Mouse (Mus musculus): Measurements from ENCODE around the gene Zfp524. TPM values are rescaled to one million over a fixed set of nuclear protein-coding genes. Genes with fewer than 3 reads are reported as not detected.

The Zfp524 gene
- 15.7 TPM for polyA plus RNA-seq (2012; fragmentation: generic; extraction: Trizol)

GRCm38 (mm10) chr7:5014251-5015117, at the start of gene Zfp524, which contains the start of gene Fiz1:
Gene Zfp524, plus strand, starts transcription at chr7:5014415.
Gene Fiz1, minus strand, starts transcription at chr7:5014697.
- no peak for TF ChIP-seq MAX (IDR thresholded peaks at IDR 0.05; ENCODE audit: low read depth)
- peak; percentile 4 for TF ChIP-seq POLR2AphosphoS2 (IDR thresholded peaks at IDR 0.05; ENCODE audit: insufficient read length, low read depth)
- TF ChIP-seq POLR2A (IDR thresholded peaks at IDR 0.05; ENCODE audit: insufficient read length, low read depth): no peak
- peak within 1 kb of the TSS; percentile 95 for H3K4me2 ChIP-seq (ENCODE audit: low read depth)
- peak within 1 kb of the TSS; percentile 74 for H3K4me3 ChIP-seq
- no peaks in the 10 kb centered on the region for H3K27me3 ChIP-seq (ENCODE audit: control insufficient read depth, insufficient read depth, insufficient read length)
- peaks cover 6% of the 10 kb centered on the region for H3K36me3 ChIP-seq (ENCODE audit: control insufficient read depth, insufficient read depth)
- H3K79me2 ChIP-seq (ENCODE audit: control insufficient read depth, insufficient read depth): peaks cover 22% of the 10 kb centered on the region
- peak within 1 kb of the TSS; percentile 66 for H3ac ChIP-seq (ENCODE audit: control insufficient read depth, insufficient read length)

- H3K79me2 ChIP-seq (ENCODE audit: control insufficient read depth, insufficient read depth): no peaks in the 10 kb centered on the region
- H3K27me3 ChIP-seq (ENCODE audit: control insufficient read depth, insufficient read depth, insufficient read length): no peaks in the 10 kb centered on the region
- no peaks in the 10 kb centered on the region for H3K36me3 ChIP-seq (ENCODE audit: control insufficient read depth, insufficient read depth)
- peak overlapping the region; percentile 30 for H3K4me2 ChIP-seq (ENCODE audit: low read depth)
- TF ChIP-seq CEBPB (IDR thresholded peaks at IDR 0.05; ENCODE audit: insufficient read depth, poor library complexity, severe bottlenecking) (no peak), MYOG (IDR thresholded peaks at IDR 0.05; ENCODE audit: control insufficient read depth in 1 of 3, insufficient read depth in 1 of 3, insufficient read length in 2 of 3, low read depth in 2 of 3) (peak; percentile 62 to 86 (median 65)), REST (IDR thresholded peaks at IDR 0.05; ENCODE audit: insufficient read depth, insufficient read length) (no peak), SRF (IDR thresholded peaks at IDR 0.05; ENCODE audit: control insufficient read depth, insufficient read length, low read depth) (no peak), USF1 (IDR thresholded peaks at IDR 0.05; ENCODE audit: low read depth) (no peak), MYOD1 (IDR thresholded peaks at IDR 0.05; ENCODE audit: control insufficient read depth in 1 of 3, insufficient read length in 2 of 3, low read depth in 2 of 3) (peak; percentile 8 to 91 (median 88)), TCF12 (IDR thresholded peaks at IDR 0.05; ENCODE audit: insufficient read depth, poor library complexity, severe bottlenecking) (peak; percentile 89), TCF3 (IDR thresholded peaks at IDR 0.05; ENCODE audit: insufficient read length, low read depth) (peak; percentile 76)
- no peak overlapping the region for H3K4me3 ChIP-seq
- H3ac ChIP-seq (ENCODE audit: control insufficient read depth, insufficient read length): no peak overlapping the region
These were observed 49.2 kb upstream of the Zfp524 start for GRCm38 (mm10) chr7:4964988-4965387.

GRCm38 (mm10) chr7:4971068-4971467, 43.1 kb upstream of the Zfp524 start, which contains the start of gene Sbk3:
Gene Sbk3, minus strand, starts transcription at chr7:4971168.
- Histone ChIP-seq H3K4me3 (no peak within 1 kb of the TSS), H3K4me2 (ENCODE audit: low read depth) (no peak within 1 kb of the TSS), H3K79me2 (ENCODE audit: control insufficient read depth, insufficient read depth) (no peaks in the 10 kb centered on the region), H3K27me3 (ENCODE audit: control insufficient read depth, insufficient read depth, insufficient read length) (no peaks in the 10 kb centered on the region), H3ac (ENCODE audit: control insufficient read depth, insufficient read length) (no peak within 1 kb of the TSS), H3K36me3 (ENCODE audit: control insufficient read depth, insufficient read depth) (no peaks in the 10 kb centered on the region)
- no peak for TF ChIP-seq POLR2AphosphoS2 (IDR thresholded peaks at IDR 0.05; ENCODE audit: insufficient read length, low read depth)
- no peak for TF ChIP-seq USF1 (IDR thresholded peaks at IDR 0.05; ENCODE audit: low read depth)
- TF ChIP-seq POLR2A (IDR thresholded peaks at IDR 0.05; ENCODE audit: insufficient read length, low read depth): no peak
- no peak for TF ChIP-seq CEBPB (IDR thresholded peaks at IDR 0.05; ENCODE audit: insufficient read depth, poor library complexity, severe bottlenecking)
- no peak for TF ChIP-seq E2F4 (IDR thresholded peaks at IDR 0.05; ENCODE audit: insufficient read depth)
- no peak for TF ChIP-seq MAX (IDR thresholded peaks at IDR 0.05; ENCODE audit: low read depth)
- no peak for TF ChIP-seq TCF12 (IDR thresholded peaks at IDR 0.05; ENCODE audit: insufficient read depth, poor library complexity, severe bottlenecking)
- TF ChIP-seq MYOG (IDR thresholded peaks at IDR 0.05; ENCODE audit: control insufficient read depth in 1 of 3, insufficient read depth in 1 of 3, insufficient read length in 2 of 3, low read depth in 2 of 3): no peak

GRCm38 (mm10) chr7:4971710-4972109, 42.5 kb upstream of the Zfp524 start:
- no peaks in the 10 kb centered on the region for H3K27me3 ChIP-seq (ENCODE audit: control insufficient read depth, insufficient read depth, insufficient read length)
- H3K79me2 ChIP-seq (ENCODE audit: control insufficient read depth, insufficient read depth): no peaks in the 10 kb centered on the region
- H3ac ChIP-seq (ENCODE audit: control insufficient read depth, insufficient read length): no peak overlapping the region
- TF ChIP-seq MAX (IDR thresholded peaks at IDR 0.05; ENCODE audit: low read depth) (no peak), E2F4 (IDR thresholded peaks at IDR 0.05; ENCODE audit: insufficient read depth) (no peak), POLR2AphosphoS2 (IDR thresholded peaks at IDR 0.05; ENCODE audit: insufficient read length, low read depth) (no peak), MYOD1 (IDR thresholded peaks at IDR 0.05; ENCODE audit: control insufficient read depth in 1 of 3, insufficient read length in 2 of 3, low read depth in 2 of 3) (no peak), TCF12 (IDR thresholded peaks at IDR 0.05; ENCODE audit: insufficient read depth, poor library complexity, severe bottlenecking) (no peak), CEBPB (IDR thresholded peaks at IDR 0.05; ENCODE audit: insufficient read depth, poor library complexity, severe bottlenecking) (no peak)
- no peaks in the 10 kb centered on the region for H3K36me3 ChIP-seq (ENCODE audit: control insufficient read depth, insufficient read depth)
- no peak overlapping the region for H3K4me2 ChIP-seq (ENCODE audit: low read depth)
- H3K4me3 ChIP-seq: no peak overlapping the region

- TF ChIP-seq TCF3 (IDR thresholded peaks at IDR 0.05; ENCODE audit: insufficient read length, low read depth) (no peak), POLR2A (IDR thresholded peaks at IDR 0.05; ENCODE audit: insufficient read length, low read depth) (no peak), MYOD1 (IDR thresholded peaks at IDR 0.05; ENCODE audit: control insufficient read depth in 1 of 3, insufficient read length in 2 of 3, low read depth in 2 of 3) (no peak), SRF (IDR thresholded peaks at IDR 0.05; ENCODE audit: control insufficient read depth, insufficient read length, low read depth) (no peak), TCF12 (IDR thresholded peaks at IDR 0.05; ENCODE audit: insufficient read depth, poor library complexity, severe bottlenecking) (no peak), CEBPB (IDR thresholded peaks at IDR 0.05; ENCODE audit: insufficient read depth, poor library complexity, severe bottlenecking) (no peak), MAX (IDR thresholded peaks at IDR 0.05; ENCODE audit: low read depth) (no peak), USF1 (IDR thresholded peaks at IDR 0.05; ENCODE audit: low read depth) (no peak), REST (IDR thresholded peaks at IDR 0.05; ENCODE audit: insufficient read depth, insufficient read length) (no peak), MYOG (IDR thresholded peaks at IDR 0.05; ENCODE audit: control insufficient read depth in 1 of 3, insufficient read depth in 1 of 3, insufficient read length in 2 of 3, low read depth in 2 of 3) (no peak), E2F4 (IDR thresholded peaks at IDR 0.05; ENCODE audit: insufficient read depth) (no peak), POLR2AphosphoS2 (IDR thresholded peaks at IDR 0.05; ENCODE audit: insufficient read length, low read depth) (no peak)
- no peak overlapping the region for H3K4me3 ChIP-seq
- no peaks in the 10 kb centered on the region for H3K79me2 ChIP-seq (ENCODE audit: control insufficient read depth, insufficient read depth)
- peak overlapping the region; percentile 74 for H3K4me2 ChIP-seq (ENCODE audit: low read depth)
- no peak overlapping the region for H3ac ChIP-seq (ENCODE audit: control insufficient read depth, insufficient read length)
- no peaks in the 10 kb centered on the region for H3K36me3 ChIP-seq (ENCODE audit: control insufficient read depth, insufficient read depth)
- no peaks in the 10 kb centered on the region for H3K27me3 ChIP-seq (ENCODE audit: control insufficient read depth, insufficient read depth, insufficient read length)
These were observed 41.7 kb upstream of the Zfp524 start for GRCm38 (mm10) chr7:4972321-4973047.
